Mouse (Mus musculus) c-Kit-negative CD71-positive TER-119-positive erythroid progenitor cells, embryonic 14.5 days (primary cell): ENCODE data around the gene Lpin2.

Experiments used
- DNase-seq: peaks from one replicate; pipeline ENCODE4 v3.0.0-alpha.2; 2013; ENCODE audit warnings: low read depth, low spot score

Lpin2 gene

DNA sequence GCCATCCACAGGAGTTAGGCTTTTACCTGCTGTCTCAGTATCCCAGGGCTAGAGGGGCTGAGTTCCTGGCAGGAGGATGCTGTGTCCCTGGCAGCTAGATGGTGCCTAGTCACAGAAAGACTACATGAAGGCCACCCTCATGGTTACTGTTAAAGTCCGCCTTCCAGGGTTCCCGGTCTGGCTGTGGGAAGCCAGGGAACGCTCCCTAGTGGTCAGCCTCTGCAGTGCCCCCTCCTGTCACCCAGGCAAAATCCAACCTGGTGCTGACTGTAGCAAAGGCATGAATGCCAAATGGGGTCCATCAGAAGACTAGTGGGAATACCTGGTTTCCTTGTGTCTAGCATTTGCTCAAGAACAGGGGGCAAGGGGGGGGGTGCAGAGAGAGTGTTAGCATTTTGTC lies 78.3 kb downstream of the Lpin2 start:
- no peak for DNase-seq

DNA sequence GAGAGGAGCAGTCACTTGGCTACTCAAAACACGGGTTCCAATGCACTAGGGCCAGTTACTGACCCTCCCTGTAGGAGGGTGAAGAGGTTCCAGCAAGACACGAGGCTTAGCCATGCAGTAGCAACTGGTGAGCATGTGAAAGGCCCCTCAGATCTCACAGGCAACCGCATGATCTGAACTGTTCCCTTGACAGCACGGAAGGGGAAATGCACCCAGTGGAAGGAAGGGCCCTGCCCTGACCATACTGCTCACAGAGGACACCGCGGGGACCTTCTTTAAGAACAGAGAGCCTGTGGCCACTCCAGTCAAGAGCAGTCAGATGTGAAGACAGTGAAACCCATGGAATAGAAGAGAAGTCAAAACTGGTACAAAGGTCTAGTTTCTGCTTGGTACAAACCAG lies 80.8 kb downstream of the Lpin2 start:
- no peak for DNase-seq

DNA sequence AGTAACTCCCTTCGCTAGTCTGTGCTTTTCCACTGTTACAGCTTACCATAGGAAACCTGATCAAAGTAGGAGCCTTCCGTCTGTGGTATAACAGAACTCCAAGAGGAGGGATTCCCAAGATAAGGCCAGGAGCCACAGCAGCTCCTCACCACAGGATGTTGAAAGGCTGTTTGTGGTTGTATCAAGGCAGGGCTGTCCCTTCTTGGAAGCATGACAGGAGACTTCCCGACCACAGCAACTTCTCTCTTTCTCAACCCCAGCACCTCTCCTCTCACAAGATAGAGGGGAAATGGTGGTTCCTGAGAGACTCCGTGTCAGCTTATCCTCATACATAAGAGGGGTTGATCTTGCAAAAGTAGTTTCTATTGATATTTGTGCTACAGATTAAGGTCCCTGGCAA lies 82.4 kb downstream of the Lpin2 start:
- no peak for DNase-seq

DNA sequence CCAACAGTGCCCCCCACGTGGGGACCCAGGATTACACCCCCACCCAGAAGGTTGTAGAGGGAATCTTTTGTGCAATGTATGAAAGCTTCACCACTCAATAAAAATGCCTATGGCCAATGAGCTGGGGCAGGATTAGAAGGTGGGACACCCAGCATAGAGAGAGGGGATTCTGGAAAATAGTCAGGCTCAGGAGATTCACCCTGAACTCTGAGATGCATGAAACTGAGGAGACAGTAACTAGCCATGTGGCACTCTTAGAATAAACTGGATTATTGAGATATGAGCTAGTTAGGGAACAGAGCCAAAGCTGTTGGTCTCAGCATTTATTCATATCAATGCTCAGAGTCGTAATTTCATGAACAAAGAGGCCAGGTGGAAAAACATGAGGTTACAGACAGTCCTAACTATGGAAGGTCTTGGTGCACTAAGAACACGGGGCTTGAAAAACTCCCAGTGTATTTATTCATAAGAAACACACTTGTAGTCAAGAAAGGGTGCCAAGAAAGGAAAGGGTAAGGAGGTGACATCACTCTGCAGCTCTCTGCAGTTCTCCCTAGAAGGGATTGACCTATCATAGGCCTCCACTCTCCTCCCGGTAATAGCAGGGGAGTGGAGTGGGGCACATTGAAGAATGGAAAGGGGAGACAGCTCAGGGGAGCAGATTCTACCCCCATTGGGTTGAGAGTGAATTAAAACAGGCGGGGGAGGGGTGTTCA lies 83.1 kb downstream of the Lpin2 start:
- DNase-seq, result no peak

DNA sequence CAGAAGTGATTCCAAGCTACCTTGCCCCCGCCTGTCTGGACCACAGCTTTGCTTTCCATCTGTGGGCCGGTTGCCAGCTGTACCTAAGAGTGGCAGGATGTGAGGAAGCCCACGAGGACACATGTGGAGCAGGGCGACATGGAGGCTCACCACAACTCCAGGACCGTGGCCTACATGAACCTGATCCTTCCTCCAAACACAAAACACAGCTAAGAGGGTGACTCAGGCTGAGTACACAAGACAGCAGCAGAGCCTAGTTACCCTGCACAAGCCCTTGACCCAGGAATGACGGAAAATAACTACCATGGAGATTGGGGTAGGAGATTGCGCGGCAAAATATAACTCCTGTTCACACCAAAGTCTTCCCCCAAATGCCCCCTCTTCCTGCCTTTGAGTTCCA lies 85.0 kb downstream of the Lpin2 start:
- no peak for DNase-seq

DNA sequence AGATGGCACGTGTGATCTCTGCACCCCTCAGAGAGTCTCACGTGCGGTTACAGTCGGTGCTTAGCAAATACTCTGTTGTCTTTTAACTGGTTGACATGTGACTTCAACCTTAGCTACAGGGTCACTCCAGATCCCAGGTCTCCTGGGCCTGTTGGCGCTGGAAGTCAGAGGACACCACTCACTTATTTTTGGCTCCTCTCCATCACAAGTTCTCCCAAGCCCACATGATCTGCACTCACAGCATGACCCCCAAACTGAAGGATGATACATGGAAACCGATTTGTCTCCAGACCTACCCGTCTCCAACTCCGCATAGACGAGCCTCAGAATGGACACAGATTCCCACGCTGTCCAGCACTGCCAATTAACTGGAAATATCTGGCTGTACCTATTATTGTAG lies 85.8 kb downstream of the Lpin2 start:
- no peak for DNase-seq

DNA sequence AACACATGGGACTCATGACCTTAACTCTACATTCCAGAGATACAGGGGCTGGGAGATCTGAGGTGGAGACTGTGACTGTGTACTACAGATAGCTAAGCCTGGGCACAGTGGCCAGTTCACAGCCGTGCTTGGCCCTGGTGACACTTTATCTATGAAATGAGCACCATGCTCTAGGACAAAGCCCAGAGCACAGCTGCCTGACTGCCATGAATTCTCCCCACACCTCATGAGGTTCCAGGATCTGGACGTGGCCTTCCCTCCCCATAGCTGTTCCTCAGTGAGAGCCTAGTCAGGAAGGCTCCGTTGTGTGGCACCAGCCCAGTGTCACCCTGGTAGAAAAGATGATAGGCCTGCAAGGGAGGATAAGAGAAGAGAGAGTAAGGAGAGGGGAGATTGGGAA lies 86.2 kb downstream of the Lpin2 start:
- DNase-seq, result peak; percentile 67

DNA sequence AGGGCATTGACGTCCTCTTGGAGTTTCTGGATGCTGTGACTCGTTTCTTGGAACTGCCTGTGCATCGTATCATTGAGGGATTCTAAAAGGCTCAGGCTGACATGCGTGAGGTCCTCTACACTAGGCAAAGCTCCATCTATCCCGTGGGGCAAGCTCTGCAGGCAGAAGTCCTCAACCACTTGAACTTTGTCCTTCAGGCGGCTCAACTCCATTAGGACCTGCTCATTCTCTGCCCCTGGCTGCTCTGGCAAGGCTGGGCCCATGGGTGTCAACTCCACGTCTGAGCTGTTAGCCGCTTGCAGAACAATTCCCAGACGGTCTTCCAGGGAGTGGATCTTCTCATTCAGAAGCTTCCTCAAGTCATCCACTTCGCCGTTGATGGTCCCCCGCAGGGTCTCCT lies 91.5 kb downstream of the Lpin2 start:
- no peak for DNase-seq

DNA sequence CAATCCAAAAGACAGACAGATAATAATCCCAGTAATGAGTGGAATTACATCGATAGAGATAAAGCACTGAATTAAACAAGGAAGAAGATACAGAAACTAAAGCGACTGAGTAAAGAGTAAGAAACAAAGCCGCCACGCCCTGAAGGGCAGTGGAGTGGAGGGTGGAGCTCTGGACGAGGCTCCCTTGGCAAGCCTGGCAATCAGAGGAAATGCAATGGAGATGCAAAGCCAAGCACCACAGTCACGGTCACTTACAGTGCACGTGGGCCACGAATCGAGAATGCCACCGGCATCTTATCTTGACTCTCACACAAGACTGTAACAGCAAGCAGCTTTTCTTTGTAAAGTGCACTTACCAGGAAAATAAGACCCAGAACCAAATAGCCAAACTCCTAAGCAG lies 94.4 kb downstream of the Lpin2 start:
- no peak for DNase-seq

DNA sequence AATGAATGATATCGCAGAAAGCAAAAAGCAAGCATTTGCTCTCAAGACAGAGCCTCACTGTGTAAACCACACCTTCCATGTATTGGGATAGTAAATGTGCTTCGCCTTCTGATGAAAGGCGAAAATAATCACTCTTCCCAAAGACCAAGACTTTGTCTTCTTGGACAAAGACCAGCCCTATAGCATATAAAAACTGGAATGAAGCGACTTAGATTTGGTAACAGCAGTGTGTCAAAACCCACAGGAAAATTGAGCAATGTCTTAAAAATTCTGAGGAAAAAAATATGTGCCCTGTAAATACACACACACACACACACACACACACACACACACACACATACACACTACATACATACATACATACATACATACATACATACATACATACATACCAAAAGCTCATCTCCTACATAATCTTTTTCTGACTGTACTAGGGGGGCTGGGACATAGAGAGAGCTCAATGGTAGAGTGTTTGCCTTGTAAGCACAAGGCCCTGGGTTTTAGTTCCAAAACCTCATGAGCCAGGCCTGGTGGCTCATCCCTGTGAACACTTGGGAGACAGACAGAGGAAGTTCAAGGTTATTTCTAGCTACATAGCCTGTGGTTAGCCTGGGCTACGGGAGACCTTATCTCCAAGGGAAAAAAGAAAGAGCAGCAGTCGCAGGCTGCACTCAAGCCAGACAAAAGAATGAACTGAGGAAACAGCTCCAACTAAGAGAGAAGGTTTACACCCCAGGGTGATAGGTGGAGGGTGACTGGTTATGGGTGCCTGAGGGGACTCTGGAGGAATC lies 95.5 kb downstream of the Lpin2 start:
- no peak for DNase-seq

DNA sequence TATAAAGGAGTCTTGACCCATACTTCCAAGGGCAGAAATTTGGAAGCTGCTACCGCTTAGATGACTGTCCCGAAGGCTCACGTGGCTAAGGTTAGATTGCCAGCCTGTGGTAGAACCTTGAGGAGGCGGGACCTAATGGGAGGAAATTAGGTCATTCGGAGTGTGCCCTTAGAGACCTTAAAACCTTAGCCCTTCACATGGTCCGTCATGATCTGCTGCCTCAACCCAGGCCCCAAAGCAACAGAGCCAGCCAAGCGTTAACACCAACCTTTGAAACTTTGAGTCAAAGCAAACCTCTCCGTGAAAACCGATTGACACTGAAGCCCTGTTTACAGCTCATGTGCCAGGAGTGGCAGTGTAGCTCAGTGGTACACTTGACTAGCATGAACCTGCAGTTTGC lies 100.4 kb downstream of the Lpin2 start:
- no peak for DNase-seq

DNA sequence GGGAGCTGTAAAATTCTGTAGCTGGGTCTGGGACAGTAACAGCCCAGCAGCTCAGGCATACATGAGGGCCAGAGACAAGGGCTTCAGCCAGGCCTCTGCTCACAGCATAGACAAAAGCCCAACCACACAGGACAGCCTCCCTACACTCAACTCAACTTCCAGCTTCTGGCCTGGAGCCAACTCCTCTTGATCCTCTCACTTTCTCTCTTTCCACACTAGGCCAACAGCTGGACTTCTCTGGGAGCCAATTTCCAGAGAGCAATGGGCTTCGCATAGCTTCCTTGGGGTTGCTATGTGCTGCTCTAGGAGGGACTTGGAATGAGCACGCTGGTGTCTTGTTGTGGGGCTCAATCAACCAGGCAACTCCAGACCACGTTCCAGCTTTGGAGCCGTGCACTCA lies 100.9 kb downstream of the Lpin2 start:
- no peak for DNase-seq

DNA sequence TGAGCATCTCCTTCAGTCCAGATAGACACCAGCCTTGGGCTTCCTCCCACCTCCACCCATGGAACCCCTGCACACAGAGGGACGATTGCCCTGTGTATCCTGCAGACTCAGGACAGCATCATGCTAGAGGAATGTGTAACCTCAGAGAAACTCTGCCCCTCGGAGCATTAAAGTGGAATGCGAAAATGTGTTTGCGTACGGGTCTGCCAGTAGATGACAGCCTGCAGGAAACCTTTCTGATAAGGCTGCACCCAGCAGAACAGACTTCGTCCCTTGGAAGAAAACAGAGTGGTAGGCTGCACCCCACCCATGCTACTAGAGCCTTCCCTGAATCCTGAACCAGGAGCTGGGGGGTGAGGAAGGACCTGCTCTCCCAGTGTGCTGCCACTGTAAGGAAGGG lies 102.5 kb downstream of the Lpin2 start:
- DNase-seq, result no peak

DNA sequence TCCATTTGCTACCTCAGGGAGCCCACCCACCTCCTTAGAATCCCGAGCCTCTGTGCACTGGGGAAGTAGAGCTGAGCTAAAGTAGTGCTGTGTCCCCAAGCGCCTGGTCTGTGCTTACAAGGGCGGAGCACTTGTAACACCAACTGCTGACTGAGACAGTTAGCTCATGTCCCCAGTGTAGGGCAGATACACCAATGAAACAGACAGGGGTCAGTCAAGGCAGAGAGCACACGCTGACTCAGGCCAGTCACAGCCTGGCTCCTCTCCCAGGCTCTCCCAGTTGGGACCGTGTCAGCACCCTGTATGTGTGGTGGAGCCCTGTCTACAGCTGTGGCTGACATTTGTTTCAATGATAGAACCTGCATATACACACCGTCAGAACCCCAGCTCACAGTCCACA lies 103.6 kb downstream of the Lpin2 start:
- no peak for DNase-seq

DNA sequence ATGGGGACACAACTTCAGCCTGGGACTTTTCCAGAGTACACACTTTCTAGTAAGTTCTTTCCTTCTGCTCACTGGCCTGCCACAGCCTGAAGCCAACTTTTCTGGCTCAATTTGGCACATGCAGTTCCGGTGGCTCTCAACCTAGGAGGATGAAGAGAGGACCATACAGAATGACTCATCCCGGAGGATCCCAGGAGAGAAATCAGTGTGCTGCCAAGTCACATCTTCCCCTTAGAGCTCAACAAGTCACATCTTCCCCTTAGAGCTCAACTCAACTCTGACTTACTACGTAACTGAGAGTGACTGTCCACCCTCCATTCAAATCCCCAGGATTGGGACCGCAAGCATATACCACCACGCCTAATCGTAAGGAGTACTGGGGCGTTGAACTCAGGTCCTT lies 105.2 kb downstream of the Lpin2 start:
- DNase-seq, result no peak

DNA sequence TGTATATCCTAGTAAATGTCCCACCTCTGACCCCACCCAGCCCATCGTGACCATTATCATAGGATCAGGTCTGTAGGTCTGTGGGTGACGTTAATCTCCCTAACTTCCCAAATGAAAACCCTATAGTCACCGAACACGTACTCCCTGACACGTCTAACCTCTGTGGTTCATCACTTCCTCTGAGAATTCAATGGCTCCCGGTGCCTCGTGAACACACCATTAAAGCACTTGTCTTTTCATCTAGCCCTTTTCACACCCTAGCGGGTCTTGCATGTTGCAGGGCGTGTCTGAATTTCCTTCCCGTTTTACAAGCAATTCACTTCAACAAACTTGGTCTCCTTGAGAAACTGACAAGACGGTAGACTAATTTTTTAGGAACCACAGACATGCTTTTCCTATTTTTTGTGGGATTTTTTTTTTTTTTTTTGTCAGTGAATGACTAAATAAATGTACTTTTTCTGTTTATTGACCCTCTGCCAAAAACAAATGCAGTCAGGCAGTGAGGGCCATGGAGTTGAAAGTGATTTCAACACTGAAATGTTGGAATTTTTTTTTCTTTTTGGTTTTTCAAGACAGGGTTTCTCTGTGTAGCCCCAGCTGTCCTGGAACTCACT lies 105.9 kb downstream of the Lpin2 start:
- DNase-seq, result no peak

DNA sequence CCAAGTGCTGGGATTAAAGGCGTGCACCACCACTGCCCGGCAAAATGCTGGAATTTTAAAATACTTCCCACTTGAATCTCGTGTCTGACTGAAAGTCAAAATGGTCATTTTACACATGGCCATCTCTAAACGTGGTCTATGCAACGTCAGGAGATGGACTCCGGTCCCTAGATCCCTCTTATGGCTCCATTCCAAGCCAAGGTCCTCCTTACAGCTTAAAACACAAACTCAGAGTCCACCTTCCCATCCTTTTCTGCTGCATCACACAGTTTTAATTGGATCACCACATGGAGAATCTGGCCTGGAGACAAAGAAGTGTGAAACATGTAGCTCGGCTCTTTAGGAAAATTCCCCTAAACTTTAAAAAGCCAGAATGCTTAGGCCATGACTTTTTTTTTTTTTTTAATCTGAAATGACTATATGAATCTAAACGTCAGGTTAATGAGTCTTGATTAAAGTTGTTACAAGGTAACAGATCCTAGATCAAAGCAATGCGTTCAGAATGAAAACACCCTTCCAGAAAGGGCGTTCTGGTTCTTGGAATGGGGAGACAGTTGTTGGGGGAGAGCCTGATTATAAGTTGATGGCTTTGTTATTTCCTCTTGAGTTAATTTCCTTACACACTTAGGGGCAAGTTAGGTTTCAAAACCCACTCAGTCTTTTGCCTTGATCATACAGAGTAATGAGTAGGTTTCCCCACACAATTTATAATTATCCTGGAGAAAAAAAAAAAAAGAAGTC lies 106.6 kb downstream of the Lpin2 start:
- DNase-seq, result no peak

DNA sequence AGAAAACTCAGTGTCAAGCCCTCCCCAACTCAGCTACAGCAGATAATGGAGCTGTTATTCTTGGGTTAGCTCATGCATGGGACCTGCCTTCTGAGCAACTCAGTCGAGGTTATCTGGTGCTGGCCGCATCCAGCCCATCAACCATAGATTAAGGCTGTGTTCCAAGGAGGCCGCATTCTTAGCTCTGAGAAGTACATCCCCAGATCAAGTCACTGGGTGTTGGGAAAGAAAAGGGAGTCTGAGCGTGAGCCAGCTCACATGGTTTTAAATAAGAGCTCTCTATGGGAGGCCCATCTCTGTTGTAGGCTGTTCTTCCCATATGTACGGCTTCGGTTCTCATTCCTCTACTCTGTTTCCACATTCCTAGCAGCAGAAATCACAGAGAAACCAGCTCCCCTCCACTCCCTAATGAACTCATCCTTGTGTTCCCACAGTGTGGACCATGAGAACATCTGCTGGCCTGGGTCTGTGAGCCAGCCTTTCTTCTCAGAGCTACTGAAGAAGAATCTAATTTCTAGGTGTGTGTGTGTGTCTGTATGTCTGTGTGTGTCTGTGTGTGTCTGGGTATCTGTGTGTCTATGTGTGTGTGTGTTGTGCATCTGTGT lies 107.3 kb downstream of the Lpin2 start:
- no peak for DNase-seq

DNA sequence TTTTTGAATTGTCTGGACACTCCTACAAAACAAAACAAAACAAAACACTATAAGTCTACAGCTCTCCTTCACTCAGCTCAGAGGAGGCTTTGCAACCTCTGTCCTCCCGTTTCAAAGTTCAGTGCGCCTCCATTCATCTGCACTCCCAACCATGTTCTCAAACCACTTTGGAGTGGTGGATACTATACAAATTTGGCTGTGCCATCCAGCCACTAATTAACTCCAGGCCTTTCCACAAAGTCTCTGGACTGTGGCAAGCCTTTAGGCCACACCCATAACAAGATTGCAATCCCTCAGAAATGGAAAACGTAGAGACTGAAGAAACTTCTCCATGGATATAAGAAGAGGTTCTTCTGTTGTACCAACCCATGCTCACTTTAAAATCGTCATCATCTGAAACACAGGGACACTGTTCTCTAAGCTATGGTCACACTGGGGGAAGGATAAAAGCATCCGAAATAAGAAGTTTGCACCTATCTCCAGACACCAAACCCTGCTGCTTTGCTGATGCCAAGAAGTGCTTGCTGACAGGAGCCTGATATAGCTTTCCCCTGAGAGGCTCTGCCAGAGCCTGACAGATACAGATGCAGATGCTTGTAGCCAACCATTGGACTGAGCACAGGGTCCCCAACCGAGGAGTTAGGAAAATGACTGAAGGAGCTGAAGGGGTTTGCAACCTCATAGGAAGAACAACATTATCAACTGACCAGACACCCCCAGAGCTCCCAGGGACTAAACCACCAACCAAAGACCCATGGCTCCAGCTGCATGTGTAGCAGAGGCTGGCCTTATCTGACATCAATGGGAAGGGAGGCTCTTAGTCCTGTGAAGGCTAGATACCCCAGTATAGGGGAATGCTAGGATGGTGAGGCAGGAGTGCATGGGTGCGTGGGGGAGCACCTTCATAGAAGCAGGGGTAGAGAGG lies 108.4 kb downstream of the Lpin2 start:
- DNase-seq, result no peak

DNA sequence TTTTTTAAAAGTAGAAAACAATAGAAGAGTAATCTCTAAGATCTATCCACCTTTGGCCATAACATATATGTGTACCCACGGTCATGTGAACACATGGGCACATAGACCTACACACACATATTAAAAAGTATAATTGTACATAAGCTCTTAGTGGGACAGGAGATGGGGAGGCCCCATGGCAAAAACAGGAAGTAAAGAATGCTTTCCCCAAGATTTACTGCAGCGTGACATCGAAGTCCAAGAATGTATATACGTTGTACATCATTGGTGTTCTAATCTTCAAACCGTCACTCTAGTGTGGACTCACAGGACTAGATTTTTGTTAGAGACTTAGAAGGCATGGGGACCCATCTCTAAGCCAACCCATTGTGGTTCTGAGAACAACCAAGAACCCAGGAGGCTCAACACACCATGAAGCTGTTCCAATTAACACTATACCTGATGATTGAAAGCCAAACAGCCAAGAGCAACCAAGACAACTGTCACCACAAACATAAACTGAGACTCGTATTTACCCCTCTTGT lies 109.6 kb downstream of the Lpin2 start:
- no peak for DNase-seq

DNA sequence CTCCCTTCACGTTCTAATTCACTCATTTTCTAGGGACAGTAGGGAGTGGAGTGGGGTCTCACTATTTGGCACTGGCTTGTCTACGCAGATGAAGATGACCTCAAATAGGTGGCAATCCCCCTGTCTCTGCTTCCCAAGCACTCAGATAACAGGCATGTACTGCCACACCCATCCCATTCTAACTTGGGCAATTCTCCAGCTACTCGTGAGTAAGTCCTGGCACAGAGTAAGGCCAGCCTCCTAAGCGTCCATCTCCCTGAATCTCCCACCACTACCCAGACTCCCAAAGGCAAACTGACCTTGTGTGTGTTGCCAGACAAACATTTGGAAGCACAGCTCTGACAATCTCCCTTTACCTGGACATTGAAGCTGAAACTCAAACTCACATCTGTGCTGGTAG lies 110.5 kb downstream of the Lpin2 start:
- no peak for DNase-seq
